Mouse (Mus musculus) ES-Bruce4 (cell line): ENCODE data around the gene Olfr50. TPM values are rescaled to one million over a fixed set of nuclear protein-coding genes. Genes with fewer than 3 reads are reported as not detected.

Experiments
- H3K27ac ChIP-seq: 2 replicates; pipeline ENCODE4 v1.5.1; 2012; ENCODE audit warnings: low read length, inconsistent platforms; ENCODE audit not compliant: insufficient read depth
- H3K27me3 ChIP-seq: 2 replicates; pipeline ENCODE4 v1.6.1; 2012; ENCODE audit warnings: mild to moderate bottlenecking, low read length, inconsistent platforms; ENCODE audit not compliant: control insufficient read depth, poor library complexity, insufficient read depth, severe bottlenecking
- H3K36me3 ChIP-seq: 2 replicates; pipeline ENCODE4 v1.6.1; 2012; ENCODE audit warnings: inconsistent platforms, mild to moderate bottlenecking, low read length, moderate library complexity; ENCODE audit not compliant: control insufficient read depth, poor library complexity, insufficient read depth, severe bottlenecking
- H3K4me1 ChIP-seq: one replicate; pipeline ENCODE4 v1.8.1; 2011; ENCODE audit warnings: low read length; ENCODE audit not compliant: control insufficient read depth, insufficient read depth
- H3K4me3 ChIP-seq: 2 replicates; pipeline ENCODE4 v1.5.1; 2011; ENCODE audit warnings: low read depth, mild to moderate bottlenecking, low read length
- H3K9ac ChIP-seq: 2 replicates; pipeline ENCODE4 v1.6.1; 2012; ENCODE audit warnings: low read depth, mild to moderate bottlenecking, inconsistent platforms; ENCODE audit not compliant: poor library complexity, severe bottlenecking
- H3K9me3 ChIP-seq: replicated peaks from 2 replicates; pipeline ENCODE4 v1.6.1; 2012; ENCODE audit warnings: mild to moderate bottlenecking, low read length, inconsistent platforms; ENCODE audit not compliant: control insufficient read depth, poor library complexity, insufficient read depth, severe bottlenecking
- CTCF ChIP-seq: IDR thresholded peaks from one replicate; pipeline ENCODE4 v1.8.1; 2011; ENCODE audit warnings: low read depth, low read length
- EP300 ChIP-seq: IDR thresholded peaks from 2 replicates; pipeline ENCODE4 v1.6.1; 2011; ENCODE audit warnings: low read depth, low read length; ENCODE audit not compliant: insufficient read depth
- POLR2A ChIP-seq: IDR thresholded peaks from one replicate; pipeline ENCODE4 v1.8.1; 2011; ENCODE audit warnings: low read length; ENCODE audit not compliant: insufficient read depth
- polyA plus RNA-seq: library from polyadenylated mRNA; stranded (reverse); fragments of >200 nt; gene quantifications from 2 replicates; pipeline ENCODE4 v1.2.4, GENCODE M21; 2011; ENCODE audit warnings: low read depth; ENCODE audit not compliant: missing spikeins, insufficient read depth, insufficient read length

Olfr50 gene
- polyA plus RNA-seq = not detected in 2 replicates

- Histone ChIP-seq H3K36me3 (no peaks in the 10 kb centered on the region), H3K27ac (no peak within 1 kb of the TSS), H3K9ac (no peak within 1 kb of the TSS), H3K4me1 (no peaks in the 10 kb centered on the region), H3K27me3 (no peaks in the 10 kb centered on the region), H3K9me3 (no peaks in the 10 kb centered on the region), H3K4me3 (no peak within 1 kb of the TSS)
- no peak for TF ChIP-seq POLR2A
These were observed at the start of gene Olfr50 for GRCm38 (mm10) chr2:36790238-36790637. Gene Olfr50, plus strand, starts transcription at chr2:36790538.

GRCm38 (mm10) chr2:36783976-36784375, 6.4 kb upstream of the Olfr50 start, which contains the start of gene Olfr348:
Gene Olfr348, plus strand, starts transcription at chr2:36784276.
- H3K9ac ChIP-seq = no peak within 1 kb of the TSS
- no peak within 1 kb of the TSS for H3K27ac ChIP-seq
- H3K4me3 ChIP-seq = no peak within 1 kb of the TSS
- H3K9me3 ChIP-seq = no peaks in the 10 kb centered on the region
- H3K27me3 ChIP-seq = no peaks in the 10 kb centered on the region
- H3K4me1 ChIP-seq = no peaks in the 10 kb centered on the region
- H3K36me3 ChIP-seq = no peaks in the 10 kb centered on the region
- TF ChIP-seq EP300 = no peak
- TF ChIP-seq POLR2A = no peak
- TF ChIP-seq CTCF = no peak

GRCm38 (mm10) chr2:36816932-36817331, 26.6 kb downstream of the Olfr50 start, which contains the start of gene Olfr3:
Gene Olfr3, minus strand, starts transcription at chr2:36817032.
- Histone ChIP-seq H3K27me3 (no peaks in the 10 kb centered on the region), H3K4me1 (no peaks in the 10 kb centered on the region), H3K9me3 (peaks cover 6% of the 10 kb centered on the region), H3K4me3 (no peak within 1 kb of the TSS), H3K9ac (no peak within 1 kb of the TSS), H3K27ac (no peak within 1 kb of the TSS), H3K36me3 (no peaks in the 10 kb centered on the region)
- TF ChIP-seq POLR2A (no peak), EP300 (no peak), CTCF (no peak)

GRCm38 (mm10) chr2:36846010-36846409, 55.7 kb downstream of the Olfr50 start, which contains the start of gene Olfr350:
Gene Olfr350, plus strand, starts transcription at chr2:36846310.
- no peak within 1 kb of the TSS for H3K27ac ChIP-seq
- no peaks in the 10 kb centered on the region for H3K36me3 ChIP-seq
- no peaks in the 10 kb centered on the region for H3K27me3 ChIP-seq
- no peak within 1 kb of the TSS for H3K4me3 ChIP-seq
- H3K4me1 ChIP-seq = no peaks in the 10 kb centered on the region
- no peak for TF ChIP-seq CTCF
- TF ChIP-seq EP300 = no peak
- TF ChIP-seq POLR2A = no peak
- H3K9me3 ChIP-seq = no peaks in the 10 kb centered on the region
- H3K9ac ChIP-seq = no peak within 1 kb of the TSS

Other genes with a start within 250 kb of the Olfr50 start
- 0.10 TPM in 1 of 2 replicates, not detected in the other for gene Olfr344, start 223.9 kb upstream of the Olfr50 start, polyA plus RNA-seq
- not detected in 2 replicates for gene Olfr345, start 150.5 kb upstream of the Olfr50 start, polyA plus RNA-seq
- not detected in 2 replicates for gene Olfr346, start 104.8 kb upstream of the Olfr50 start, polyA plus RNA-seq
- not detected in 2 replicates for gene Olfr347, start 58.6 kb upstream of the Olfr50 start, polyA plus RNA-seq
- not detected in 2 replicates for gene Olfr348, start 6.3 kb upstream of the Olfr50 start, polyA plus RNA-seq
- not detected in 2 replicates for gene Olfr3, start 26.5 kb downstream of the Olfr50 start, polyA plus RNA-seq
- gene Olfr350, start 55.8 kb downstream of the Olfr50 start, polyA plus RNA-seq = not detected in 2 replicates
- not detected in 2 replicates for gene Olfr351, start 72.1 kb downstream of the Olfr50 start, polyA plus RNA-seq
- gene Olfr352, start 77.9 kb downstream of the Olfr50 start, polyA plus RNA-seq = 0.18 and 0.53 TPM in 2 replicates
- not detected in 2 replicates for gene Olfr353, start 102.4 kb downstream of the Olfr50 start, polyA plus RNA-seq
- not detected in 2 replicates for gene Olfr354, start 115.1 kb downstream of the Olfr50 start, polyA plus RNA-seq
- not detected in 2 replicates for gene Olfr355, start 138.4 kb downstream of the Olfr50 start, polyA plus RNA-seq
- gene Olfr356, start 146.6 kb downstream of the Olfr50 start, polyA plus RNA-seq = not detected in 2 replicates
- not detected in 2 replicates for gene Olfr357, start 203.3 kb downstream of the Olfr50 start, polyA plus RNA-seq
- gene Olfr358, start 218.8 kb downstream of the Olfr50 start, polyA plus RNA-seq = not detected in 2 replicates